Mouse (Mus musculus): ENCODE results near the gene Gpr179. TPM values are rescaled to one million over a fixed set of nuclear protein-coding genes. Genes with fewer than 3 reads are reported as not detected.

The Gpr179 gene
- 0.10 and 0.31 TPM in 2 replicates for total RNA-seq (2017)

DNA sequence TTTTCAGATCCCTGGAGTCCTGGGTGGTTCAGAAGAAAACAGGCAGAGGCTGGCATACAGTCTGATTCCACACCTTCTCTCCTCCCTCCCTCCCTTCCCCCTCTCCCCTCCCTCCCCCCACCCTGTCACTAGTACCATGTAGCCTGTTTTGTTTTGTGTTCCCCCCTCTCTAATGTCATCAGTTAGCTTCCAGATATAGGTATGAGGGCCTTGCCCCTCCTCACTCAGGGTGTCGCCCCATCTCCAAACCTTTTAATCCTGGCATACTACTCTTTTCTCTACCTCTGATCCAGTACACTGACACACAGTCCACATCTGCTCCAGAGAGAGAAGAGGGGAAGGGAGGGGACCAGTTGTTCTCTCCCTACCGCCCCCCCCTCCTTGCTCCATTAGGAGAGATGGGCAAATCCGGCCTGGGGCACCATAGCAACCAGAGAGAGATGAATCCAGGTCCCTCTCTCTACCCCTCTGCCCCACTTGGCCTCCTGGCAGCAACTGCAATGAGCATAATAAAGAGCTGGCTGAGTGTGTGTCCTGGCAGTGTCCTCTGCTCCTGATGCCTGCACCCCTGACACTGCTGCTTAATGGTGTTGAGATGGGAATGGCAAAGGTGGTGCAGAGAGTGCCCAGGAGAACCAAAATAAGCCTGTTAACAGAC, at the start of gene Gpr179:
Gene Gpr179 (minus strand): TSS at position 51 of the 658 bp plus-strand sequence.
- ATAC-seq (replicated peaks in 1 of 2; ENCODE audit: insufficient read depth in 1 of 2, low FRiP score in 2 of 2, low TSS enrichment in 1 of 2, low read depth in 1 of 2, poor library complexity in 2 of 2, severe bottlenecking in 2 of 2): no peak

DNA sequence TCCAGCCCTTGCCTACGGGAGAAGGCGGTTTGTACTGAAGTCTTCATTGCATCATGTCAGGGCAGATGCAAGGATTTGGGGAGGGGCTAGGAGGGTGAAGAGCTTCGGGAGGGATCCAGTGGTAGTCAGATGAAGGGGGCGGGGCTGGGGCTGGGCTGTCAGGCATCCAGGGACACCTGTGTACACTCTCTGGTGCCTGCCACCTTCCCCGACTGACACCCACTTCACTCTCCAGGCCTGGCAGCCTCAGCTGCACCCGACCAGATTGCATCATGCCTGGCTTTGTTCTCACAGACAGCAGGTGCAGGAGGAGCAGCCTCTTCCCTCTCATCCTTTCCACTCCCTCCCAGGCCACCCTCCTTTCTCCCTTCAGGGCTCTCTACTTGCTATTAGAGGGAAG, 49.2 kb upstream of the Gpr179 start:
- no peak for ATAC-seq (replicated peaks in 1 of 2; ENCODE audit: insufficient read depth in 1 of 2, low FRiP score in 2 of 2, low TSS enrichment in 1 of 2, low read depth in 1 of 2, poor library complexity in 2 of 2, severe bottlenecking in 2 of 2)

- peak; percentile 93 to 95 for ATAC-seq (replicated peaks in 1 of 2; ENCODE audit: insufficient read depth in 1 of 2, low FRiP score in 2 of 2, low TSS enrichment in 1 of 2, low read depth in 1 of 2, poor library complexity in 2 of 2, severe bottlenecking in 2 of 2)
Measured at GRCm38 (mm10) chr11:97399958-97400710, 48.3 kb upstream of the Gpr179 start.

DNA sequence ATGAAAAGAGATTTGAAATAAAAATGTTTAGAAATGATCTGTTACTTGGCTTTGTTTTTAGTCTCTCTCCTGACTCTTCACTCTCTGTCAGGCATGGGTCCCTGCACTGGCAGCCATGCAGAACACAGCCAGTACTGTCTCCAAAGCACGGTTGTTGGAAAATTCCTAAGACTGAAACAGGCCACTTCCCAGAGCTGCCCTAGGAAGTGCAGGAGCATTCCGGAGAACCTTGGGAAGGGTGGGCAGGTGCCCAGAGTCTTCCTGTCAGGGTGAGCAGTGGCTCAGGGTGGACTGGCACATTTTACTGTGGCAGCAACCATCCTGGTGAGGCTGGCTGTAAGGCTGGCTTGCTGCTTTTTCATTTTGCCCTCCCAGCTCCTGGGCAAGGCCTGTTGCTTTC, 46.6 kb upstream of the Gpr179 start:
- no peak for ATAC-seq (replicated peaks in 1 of 2; ENCODE audit: insufficient read depth in 1 of 2, low FRiP score in 2 of 2, low TSS enrichment in 1 of 2, low read depth in 1 of 2, poor library complexity in 2 of 2, severe bottlenecking in 2 of 2)

GRCm38 (mm10) chr11:97394146-97394545, 42.3 kb upstream of the Gpr179 start:
- ATAC-seq (replicated peaks in 1 of 2; ENCODE audit: insufficient read depth in 1 of 2, low FRiP score in 2 of 2, low TSS enrichment in 1 of 2, low read depth in 1 of 2, poor library complexity in 2 of 2, severe bottlenecking in 2 of 2): peak; percentile 59 to 71

DNA sequence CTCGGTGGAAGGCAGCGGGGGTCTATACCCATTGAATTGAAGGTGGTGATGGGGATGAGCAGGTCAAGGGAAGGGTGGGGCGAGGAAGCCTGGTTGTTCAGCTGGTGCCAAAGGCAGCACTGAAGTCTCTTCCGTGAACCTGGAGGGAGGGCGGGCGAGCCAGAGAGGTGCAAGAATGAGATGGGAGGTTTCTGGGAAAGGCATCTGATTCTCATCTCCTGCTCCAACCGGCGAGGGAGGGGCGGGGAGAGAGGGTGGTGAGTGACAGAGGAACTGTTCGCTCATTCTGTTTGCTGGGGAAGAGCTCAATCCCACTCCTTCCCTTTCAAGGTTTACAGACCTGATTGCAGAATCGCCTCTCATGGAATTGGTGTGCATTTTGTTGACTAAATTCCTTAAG, 41.8 kb upstream of the Gpr179 start:
- ATAC-seq (replicated peaks in 1 of 2; ENCODE audit: insufficient read depth in 1 of 2, low FRiP score in 2 of 2, low TSS enrichment in 1 of 2, low read depth in 1 of 2, poor library complexity in 2 of 2, severe bottlenecking in 2 of 2): no peak

GRCm38 (mm10) chr11:97389127-97389526, 37.2 kb upstream of the Gpr179 start:
- ATAC-seq (replicated peaks in 1 of 2; ENCODE audit: insufficient read depth in 1 of 2, low FRiP score in 2 of 2, low TSS enrichment in 1 of 2, low read depth in 1 of 2, poor library complexity in 2 of 2, severe bottlenecking in 2 of 2): no peak

DNA sequence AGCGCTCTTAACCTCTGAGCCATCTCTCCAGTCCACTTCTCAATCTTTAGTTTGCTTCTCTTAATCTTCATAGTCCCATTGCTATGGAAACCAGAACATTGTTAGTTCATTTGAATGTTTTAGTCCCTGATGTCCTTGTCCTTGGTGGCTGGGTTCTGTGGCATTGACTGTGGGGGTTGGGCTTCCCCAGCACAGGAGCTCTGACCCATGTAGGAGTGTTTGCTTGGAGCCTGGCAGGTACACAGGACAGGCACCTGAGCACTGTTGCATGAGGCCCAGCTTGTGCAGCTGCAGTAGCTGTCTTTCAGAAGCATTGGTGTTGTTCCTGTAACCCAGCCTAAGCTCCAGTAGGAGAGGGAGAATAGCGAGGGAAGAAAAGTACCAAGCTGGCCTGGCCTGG, 35.9 kb upstream of the Gpr179 start:
- no peak for ATAC-seq (replicated peaks in 1 of 2; ENCODE audit: insufficient read depth in 1 of 2, low FRiP score in 2 of 2, low TSS enrichment in 1 of 2, low read depth in 1 of 2, poor library complexity in 2 of 2, severe bottlenecking in 2 of 2)

DNA sequence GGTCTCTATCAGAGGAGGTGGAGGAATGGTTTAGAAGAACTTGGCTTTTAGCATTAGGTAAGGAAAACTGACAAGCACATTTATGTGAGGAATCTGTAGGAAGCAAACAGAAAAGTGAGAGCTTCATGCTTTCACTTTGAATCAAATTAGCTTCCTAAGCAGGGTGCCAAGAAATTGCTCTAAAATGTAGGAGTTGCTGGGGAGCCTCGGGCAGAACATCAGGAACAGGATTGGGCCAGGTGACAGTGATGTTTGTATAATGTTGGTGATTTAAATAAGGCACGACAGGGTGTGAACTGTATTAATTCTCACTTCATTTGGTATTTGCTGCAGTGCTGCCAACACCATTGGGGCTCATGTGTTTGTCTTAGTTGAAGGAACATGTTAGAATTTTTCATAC, 31.9 kb upstream of the Gpr179 start:
- no peak for ATAC-seq (replicated peaks in 1 of 2; ENCODE audit: insufficient read depth in 1 of 2, low FRiP score in 2 of 2, low TSS enrichment in 1 of 2, low read depth in 1 of 2, poor library complexity in 2 of 2, severe bottlenecking in 2 of 2)

GRCm38 (mm10) chr11:97383017-97383416, 31.1 kb upstream of the Gpr179 start:
- no peak for ATAC-seq (replicated peaks in 1 of 2; ENCODE audit: insufficient read depth in 1 of 2, low FRiP score in 2 of 2, low TSS enrichment in 1 of 2, low read depth in 1 of 2, poor library complexity in 2 of 2, severe bottlenecking in 2 of 2)

DNA sequence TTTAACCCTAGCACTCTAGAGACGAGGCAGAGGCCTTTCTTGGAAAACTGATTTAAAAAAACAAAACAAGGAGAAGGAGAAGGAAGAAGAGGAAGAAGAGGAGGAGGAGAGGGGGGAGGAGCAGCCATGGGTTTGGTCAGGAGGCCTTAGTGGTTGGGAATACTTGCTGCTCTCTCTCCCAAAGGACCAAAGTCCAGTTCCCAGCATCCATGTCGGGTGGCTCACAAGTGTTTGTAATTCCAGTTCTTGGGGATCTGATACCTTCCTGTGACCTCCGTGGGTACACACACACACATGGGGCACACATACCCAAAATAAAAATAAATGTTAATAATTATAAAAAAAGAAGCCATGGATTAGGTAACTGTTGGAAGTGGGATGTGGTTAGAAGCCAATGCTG, 28.2 kb upstream of the Gpr179 start:
- ATAC-seq (replicated peaks in 1 of 2; ENCODE audit: insufficient read depth in 1 of 2, low FRiP score in 2 of 2, low TSS enrichment in 1 of 2, low read depth in 1 of 2, poor library complexity in 2 of 2, severe bottlenecking in 2 of 2): no peak

- no peak for ATAC-seq (replicated peaks in 1 of 2; ENCODE audit: insufficient read depth in 1 of 2, low FRiP score in 2 of 2, low TSS enrichment in 1 of 2, low read depth in 1 of 2, poor library complexity in 2 of 2, severe bottlenecking in 2 of 2)
Measured at GRCm38 (mm10) chr11:97373402-97373801, 21.5 kb upstream of the Gpr179 start.

- no peak for ATAC-seq (replicated peaks in 1 of 2; ENCODE audit: insufficient read depth in 1 of 2, low FRiP score in 2 of 2, low TSS enrichment in 1 of 2, low read depth in 1 of 2, poor library complexity in 2 of 2, severe bottlenecking in 2 of 2)
Measured at GRCm38 (mm10) chr11:97372159-97372864, 20.4 kb upstream of the Gpr179 start.

DNA sequence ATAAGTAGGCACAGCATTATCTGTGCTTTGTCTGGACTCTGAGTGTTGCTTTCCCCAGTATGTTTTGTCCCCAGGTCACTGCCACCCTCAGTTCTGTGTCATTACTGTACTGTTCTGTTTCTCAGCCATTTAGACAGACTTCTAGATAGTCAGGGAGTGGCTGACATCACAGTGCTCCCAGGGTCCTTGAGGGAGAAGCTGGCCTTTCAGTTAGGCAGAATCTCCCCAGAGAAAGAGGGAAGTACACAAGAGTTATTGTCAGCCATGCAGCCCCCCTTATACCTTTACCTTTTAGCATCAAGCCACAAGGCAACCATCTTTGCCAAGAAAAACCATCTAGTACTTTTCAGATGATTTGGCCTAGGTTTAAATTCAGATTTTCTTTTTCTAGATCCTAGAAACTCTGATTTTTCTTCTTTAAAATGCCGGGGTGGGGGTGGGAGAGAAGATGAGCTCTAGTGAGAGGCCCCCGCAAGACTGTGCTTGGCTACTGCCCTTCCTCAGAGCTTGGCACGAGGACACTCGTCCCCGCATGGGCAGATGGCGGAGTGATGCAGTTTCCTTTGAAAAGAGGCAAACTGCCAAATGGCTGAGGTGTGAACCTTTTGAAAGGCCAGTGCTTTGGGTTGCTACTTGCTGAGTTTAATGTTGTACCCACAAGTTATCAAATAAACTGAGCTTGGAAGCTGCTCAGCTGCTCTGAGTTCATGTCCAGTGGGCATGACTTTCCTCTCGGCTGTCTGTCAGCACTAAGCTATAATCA, 18.6 kb upstream of the Gpr179 start:
- ATAC-seq (replicated peaks in 1 of 2; ENCODE audit: insufficient read depth in 1 of 2, low FRiP score in 2 of 2, low TSS enrichment in 1 of 2, low read depth in 1 of 2, poor library complexity in 2 of 2, severe bottlenecking in 2 of 2): no peak

GRCm38 (mm10) chr11:97368501-97368900, 16.6 kb upstream of the Gpr179 start:
- no peak for ATAC-seq (replicated peaks in 1 of 2; ENCODE audit: insufficient read depth in 1 of 2, low FRiP score in 2 of 2, low TSS enrichment in 1 of 2, low read depth in 1 of 2, poor library complexity in 2 of 2, severe bottlenecking in 2 of 2)

GRCm38 (mm10) chr11:97365556-97365955, 13.7 kb upstream of the Gpr179 start:
- ATAC-seq (replicated peaks in 1 of 2; ENCODE audit: insufficient read depth in 1 of 2, low FRiP score in 2 of 2, low TSS enrichment in 1 of 2, low read depth in 1 of 2, poor library complexity in 2 of 2, severe bottlenecking in 2 of 2): no peak

DNA sequence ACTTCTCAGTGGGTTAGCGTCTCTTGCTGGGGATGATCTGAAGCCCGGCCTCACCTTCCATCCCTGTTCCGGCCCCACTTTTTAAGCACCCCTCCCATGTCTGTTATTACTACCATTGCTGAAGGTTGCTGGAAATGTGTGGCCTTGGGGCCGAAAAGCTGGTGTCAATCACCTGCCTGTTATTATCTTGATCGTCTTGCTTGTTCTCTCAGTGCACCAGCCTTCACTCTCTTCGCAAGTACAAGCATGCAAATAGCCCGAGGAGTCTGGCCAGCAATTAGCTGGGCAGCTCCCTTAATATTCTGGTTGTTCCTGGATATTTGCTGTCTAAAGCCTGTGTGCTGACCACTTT, 11.7 kb upstream of the Gpr179 start:
- no peak for ATAC-seq (replicated peaks in 1 of 2; ENCODE audit: insufficient read depth in 1 of 2, low FRiP score in 2 of 2, low TSS enrichment in 1 of 2, low read depth in 1 of 2, poor library complexity in 2 of 2, severe bottlenecking in 2 of 2)

All from hematopoietic stem cell, adult 5-6 weeks (primary cell).